Mouse (Mus musculus) CH12.LX (cell line): ENCODE measurements around the gene Rcan2. TPM values are rescaled to one million over a fixed set of nuclear protein-coding genes. Genes with fewer than 3 reads are reported as not detected.

ENCODE experiments used
- DNase-seq: peaks from one replicate; pipeline ENCODE4 v3.0.0-alpha.2; 2013; ENCODE audit errors: extremely low read depth
- H3K27ac ChIP-seq: 2 replicates; pipeline ENCODE4 v1.5.1; 2012; ENCODE audit warnings: low read depth, mild to moderate bottlenecking, control low read depth, moderate library complexity; ENCODE audit not compliant: insufficient read depth
- H3K27me3 ChIP-seq: replicated peaks from 2 replicates; pipeline ENCODE3; 2012; ENCODE audit warnings: inconsistent platforms
- H3K36me3 ChIP-seq, 2 experiments: replicated peaks in 1 of 2; 2 replicates each; pipeline versions ENCODE3 to v1.6.1; 2012; ENCODE audit warnings: inconsistent platforms in 1 of 2, low read length in 1 of 2, mild to moderate bottlenecking in 1 of 2, mixed read lengths in 1 of 2, moderate library complexity in 1 of 2; ENCODE audit not compliant: control insufficient read depth in 1 of 2, insufficient read depth in 1 of 2
- H3K4me1 ChIP-seq, 2 experiments: 2 replicates each; pipeline ENCODE4 v1.6.1; 2012; ENCODE audit warnings: inconsistent platforms in 1 of 2, moderate library complexity in 1 of 2; ENCODE audit not compliant: insufficient read depth in 2 of 2, control insufficient read depth in 1 of 2
- H3K4me2 ChIP-seq: 2 replicates; pipeline ENCODE4 v1.6.1; 2012; ENCODE audit warnings: low read depth, mild to moderate bottlenecking, control low read depth; ENCODE audit not compliant: poor library complexity, insufficient read depth, severe bottlenecking
- H3K4me3 ChIP-seq, 3 experiments: fragments of 150-350 bp in 1 of 3; sonication (generic) in 1 of 3; replicated peaks in 1 of 3; 2 replicates each; pipeline versions ENCODE3 to v1.5.1; 2011 to 2012; ENCODE audit warnings: low read depth in 2 of 3, low read length in 2 of 3, mild to moderate bottlenecking in 2 of 3, moderate library complexity in 2 of 3, control low read depth in 1 of 3, improper control_type of control experiment in 1 of 3, inconsistent platforms in 1 of 3, mixed read lengths in 1 of 3; ENCODE audit not compliant: poor library complexity in 1 of 3
- H3K79me2 ChIP-seq: replicated peaks from 2 replicates; pipeline ENCODE4 v1.6.1; 2012; ENCODE audit warnings: mild to moderate bottlenecking, moderate library complexity; ENCODE audit not compliant: control insufficient read depth, poor library complexity, insufficient read depth, severe bottlenecking; ENCODE audit errors: extremely low read depth
- H3K9ac ChIP-seq: 2 replicates; pipeline ENCODE4 v1.6.1; 2012; ENCODE audit warnings: low read depth, mild to moderate bottlenecking, control low read depth, moderate library complexity; ENCODE audit not compliant: insufficient read depth
- H3K9me3 ChIP-seq: replicated peaks from 2 replicates; pipeline ENCODE3; 2012; ENCODE audit warnings: low read length, inconsistent platforms, mixed read lengths
- BHLHE40 ChIP-seq: IDR thresholded peaks from 2 replicates; pipeline ENCODE4 v1.6.1; 2011; ENCODE audit warnings: mild to moderate bottlenecking, low read depth, low read length, improper control_type of control experiment
- CHD1 ChIP-seq: IDR thresholded peaks from 2 replicates; pipeline ENCODE4 v1.6.1; 2012; ENCODE audit warnings: low read depth, low read length, improper control_type of control experiment, inconsistent platforms
- CHD2 ChIP-seq: IDR thresholded peaks from 2 replicates; pipeline ENCODE4 v1.6.1; 2011; ENCODE audit warnings: low read length, improper control_type of control experiment
- E2F4 ChIP-seq: IDR thresholded peaks from 2 replicates; pipeline ENCODE4 v1.6.1; 2011; ENCODE audit warnings: low read depth, low read length, improper control_type of control experiment; ENCODE audit not compliant: insufficient replicate concordance
- ELF1 ChIP-seq: IDR thresholded peaks from 2 replicates; pipeline ENCODE4 v1.6.1; 2014; ENCODE audit warnings: low read depth, mild to moderate bottlenecking, inconsistent platforms, low read length, improper control_type of control experiment
- EP300 ChIP-seq: IDR thresholded peaks from 2 replicates; pipeline ENCODE4 v1.6.1; 2011; ENCODE audit warnings: low read length, improper control_type of control experiment
- ETS1 ChIP-seq: conservative IDR thresholded peaks from 2 replicates; pipeline ENCODE4 v1.6.1; 2012; ENCODE audit warnings: low read depth, mild to moderate bottlenecking, inconsistent platforms, low read length, improper control_type of control experiment, moderate library complexity
- GABPA ChIP-seq: IDR thresholded peaks from 2 replicates; pipeline ENCODE4 v1.6.1; 2012; ENCODE audit warnings: low read depth, low read length, improper control_type of control experiment, inconsistent platforms; ENCODE audit not compliant: insufficient replicate concordance
- JUN ChIP-seq: IDR thresholded peaks from 2 replicates; pipeline ENCODE4 v1.6.1; 2011; ENCODE audit warnings: low read depth, mild to moderate bottlenecking, low read length, improper control_type of control experiment, moderate library complexity; ENCODE audit not compliant: insufficient read depth
- KAT2A ChIP-seq: IDR thresholded peaks from 2 replicates; pipeline ENCODE4 v1.6.1; 2012; ENCODE audit warnings: low read length, improper control_type of control experiment, inconsistent platforms; ENCODE audit not compliant: insufficient replicate concordance
- MAFK ChIP-seq: IDR thresholded peaks from 2 replicates; pipeline ENCODE4 v1.6.1; 2011; ENCODE audit warnings: low read length, improper control_type of control experiment; ENCODE audit not compliant: insufficient replicate concordance
- MAX ChIP-seq: IDR thresholded peaks from 2 replicates; pipeline ENCODE4 v1.6.1; 2011; ENCODE audit warnings: low read length, improper control_type of control experiment
- MAZ ChIP-seq: IDR thresholded peaks from 2 replicates; pipeline ENCODE4 v1.6.1; 2012; ENCODE audit warnings: low read depth, mild to moderate bottlenecking, inconsistent platforms, low read length, improper control_type of control experiment, moderate library complexity
- MEF2A ChIP-seq: IDR thresholded peaks from 2 replicates; pipeline ENCODE4 v1.6.1; 2014; ENCODE audit warnings: low read depth, mild to moderate bottlenecking, inconsistent platforms, low read length, improper control_type of control experiment, borderline replicate concordance
- MXI1 ChIP-seq: IDR thresholded peaks from 2 replicates; pipeline ENCODE4 v1.6.1; 2011; ENCODE audit warnings: mild to moderate bottlenecking, low read depth, low read length, improper control_type of control experiment
- MYC ChIP-seq: IDR thresholded peaks from 2 replicates; pipeline ENCODE4 v1.6.1; 2011; ENCODE audit warnings: low read depth, mild to moderate bottlenecking, improper control_type of control experiment, low read length
- NRF1 ChIP-seq: IDR thresholded peaks from 2 replicates; pipeline ENCODE4 v1.6.1; 2014; ENCODE audit warnings: low read depth, mild to moderate bottlenecking, inconsistent platforms, low read length, improper control_type of control experiment, moderate library complexity
- PAX5 ChIP-seq: IDR thresholded peaks from 2 replicates; pipeline ENCODE4 v1.6.1; 2012; ENCODE audit warnings: low read length, inconsistent platforms, mixed read lengths
- POLR2AphosphoS2 ChIP-seq: IDR thresholded peaks from 2 replicates; pipeline ENCODE4 v1.6.1; 2011; ENCODE audit warnings: low read depth, low read length, improper control_type of control experiment
- RAD21 ChIP-seq: IDR thresholded peaks from 2 replicates; pipeline ENCODE4 v1.6.1; 2011; ENCODE audit warnings: low read depth, mild to moderate bottlenecking, low read length, improper control_type of control experiment, moderate library complexity
- SIN3A ChIP-seq: IDR thresholded peaks from 2 replicates; pipeline ENCODE4 v1.6.1; 2012; ENCODE audit warnings: low read length, improper control_type of control experiment, inconsistent platforms
- TCF12 ChIP-seq: IDR thresholded peaks from 2 replicates; pipeline ENCODE4 v1.6.1; 2014; ENCODE audit warnings: low read depth, mild to moderate bottlenecking, inconsistent platforms, low read length, improper control_type of control experiment
- USF1 ChIP-seq: IDR thresholded peaks from 2 replicates; pipeline ENCODE4 v1.6.1; 2014; ENCODE audit warnings: low read depth, mild to moderate bottlenecking, inconsistent platforms, low read length, improper control_type of control experiment
- USF2 ChIP-seq: conservative IDR thresholded peaks from 2 replicates; pipeline ENCODE4 v1.6.1; 2011; ENCODE audit warnings: low read depth, low read length, improper control_type of control experiment
- dilution Hi-C: fragments of 300-500 bp; cut with MboI; formaldehyde crosslinking; loops from 2 replicates; pipeline ENCODE4 v1.14.3; 2020; ENCODE audit warnings: low sequenced_read_pairs; ENCODE audit not compliant: extremely low pct_unique_long_range_greater_than_20kb, extremely low pct_ligation_motif_present
- in situ Hi-C: fragments of 300-500 bp; cut with MboI; formaldehyde crosslinking; loops from 3 replicates; pipeline ENCODE4 v1.14.3; 2019; ENCODE audit warnings: low sequenced_read_pairs, low pct_ligation_motif_present, low pct_unique_long_range_greater_than_20kb, mixed read lengths
- polyA plus RNA-seq: library from polyadenylated mRNA; unstranded; fragments of >175 nt; gene quantifications from 2 replicates; pipeline ENCODE4 v1.2.1, GENCODE M21; 2012; ENCODE audit warnings: low read depth; ENCODE audit not compliant: insufficient read length
- total RNA-seq, 2 experiments: library from RNA; depleted of rRNA; stranded (reverse); fragments of 300-350 nt in 1 of 2; fragments of >200 nt in 1 of 2; gene quantifications; 2 replicates each; pipeline ENCODE4 v1.2.3; 2012 to 2014

Rcan2 gene
- total and polyA plus RNA-seq, 3 experiments, result 0.32 to 1.5 TPM; not detected in 1

GRCm38 (mm10) chr17:43840208-43840607 lies 39.1 kb downstream of the Rcan2 start:
- Histone ChIP-seq H3K79me2 (no peaks in the 10 kb centered on the region), H3K4me2 (no peak overlapping the region), H3K4me1 (no peaks in the 10 kb centered on the region), H3K36me3 (no peaks in the 10 kb centered on the region), H3K9me3 (peaks cover 5% of the 10 kb centered on the region), H3K4me3 (no peak overlapping the region), H3K27ac (no peak overlapping the region), H3K27me3 (no peaks in the 10 kb centered on the region), H3K9ac (no peak overlapping the region)
- DNase-seq, result no peak
- TF ChIP-seq SIN3A (no peak), PAX5 (no peak), RAD21 (no peak), E2F4 (no peak), USF2 (no peak), ETS1 (no peak), ELF1 (no peak), JUN (no peak), POLR2AphosphoS2 (no peak), MAZ (no peak), USF1 (no peak)
- in situ Hi-C loops, result no loop called here
- dilution Hi-C loops, result no loop called here

GRCm38 (mm10) chr17:43846714-43847113 lies 45.6 kb downstream of the Rcan2 start:
- dilution Hi-C loops (no loop called here), in situ Hi-C loops (no loop called here)

More at GRCm38 (mm10) chr17:43846714-43847113, 45.6 kb downstream of the Rcan2 start:
- Histone ChIP-seq H3K4me2 (no peak overlapping the region), H3K27ac (no peak overlapping the region), H3K36me3 (no peaks in the 10 kb centered on the region), H3K27me3 (no peaks in the 10 kb centered on the region), H3K4me1 (no peaks in the 10 kb centered on the region), H3K4me3 (no peak overlapping the region), H3K9ac (no peak overlapping the region), H3K9me3 (peaks cover 7% of the 10 kb centered on the region)
- no peak for DNase-seq
- no peak for TF ChIP-seq KAT2A
- no peak for TF ChIP-seq USF1
- TF ChIP-seq EP300, result no peak
- no peak for TF ChIP-seq MXI1
- no peak for TF ChIP-seq MAX
- TF ChIP-seq TCF12, result no peak
- TF ChIP-seq MAFK, result no peak
- TF ChIP-seq MYC, result no peak
- TF ChIP-seq BHLHE40, result no peak
- TF ChIP-seq RAD21, result no peak
- no peak for TF ChIP-seq MEF2A
- no peak for TF ChIP-seq CHD2
- no peak for TF ChIP-seq GABPA
- no peak for TF ChIP-seq POLR2AphosphoS2
- TF ChIP-seq CHD1, result no peak
- no peak for TF ChIP-seq NRF1
- TF ChIP-seq, all 38 proteins: peak for 0
- H3K79me2 ChIP-seq, result no peaks in the 10 kb centered on the region
